Mouse (Mus musculus) inflammation-experienced regulatory T-cells, adult 6 months (primary cell): ENCODE measurements around the gene Ndst2. TPM values are rescaled to one million over a fixed set of nuclear protein-coding genes. Genes with fewer than 3 reads are reported as not detected.
A peak's percentile ranks its signal among the peaks of the same experiment; 100 is the strongest.
"Not testable (repeated sequence)": the region's sequence is repeated elsewhere in the genome, so short reads cannot be mapped to it uniquely, and the experiment has no call there.

ENCODE experiments used
- ATAC-seq: one replicate; pipeline ENCODE4 v1.8.0; 2017
- polyA plus RNA-seq, 3 experiments: library from polyadenylated mRNA; unstranded; fragments of 100-300 nt; shearing (Covaris generic); gene quantifications; one replicate each; pipeline ENCODE4 v1.2.1; 2017

Ndst2 gene
- polyA plus RNA-seq, 3 experiments from 2014 or later = 7.4 to 14.6 (median 12.3) TPM

- no peak for ATAC-seq
These were observed 2.9 kb upstream of the Ndst2 start for GRCm38 (mm10) chr14:20737306-20737705.

GRCm38 (mm10) chr14:20735892-20736390, 1.6 kb upstream of the Ndst2 start:
- ATAC-seq = no peak

GRCm38 (mm10) chr14:20735052-20735451, 690 bp upstream of the Ndst2 start:
- ATAC-seq = no peak

- ATAC-seq = no peak
These were observed 1.1 kb downstream of the Ndst2 start for GRCm38 (mm10) chr14:20733041-20733951.

GRCm38 (mm10) chr14:20730853-20731602, 3.3 kb downstream of the Ndst2 start:
- no peak for ATAC-seq

- ATAC-seq = no peak
These were observed 4.5 kb downstream of the Ndst2 start for GRCm38 (mm10) chr14:20729871-20730270.

- no peak for ATAC-seq
These were observed 8.6 kb downstream of the Ndst2 start for GRCm38 (mm10) chr14:20725660-20726339.

- peak; percentile 70 for ATAC-seq
These were observed 10.3 kb downstream of the Ndst2 start for GRCm38 (mm10) chr14:20724043-20724442.

GRCm38 (mm10) chr14:20723006-20723405, 11.4 kb downstream of the Ndst2 start:
- ATAC-seq = no peak

- no peak for ATAC-seq
These were observed 13.0 kb downstream of the Ndst2 start for GRCm38 (mm10) chr14:20721371-20721770.

- no peak for ATAC-seq
These were observed 14.6 kb downstream of the Ndst2 start for GRCm38 (mm10) chr14:20719767-20720166.

GRCm38 (mm10) chr14:20718443-20718842, 15.9 kb downstream of the Ndst2 start:
- ATAC-seq = no peak

GRCm38 (mm10) chr14:20713832-20714231, 20.5 kb downstream of the Ndst2 start:
- ATAC-seq = no peak

- ATAC-seq = peak; percentile 57
These were observed 26.1 kb downstream of the Ndst2 start for GRCm38 (mm10) chr14:20708239-20708638.

GRCm38 (mm10) chr14:20707201-20708190, 26.9 kb downstream of the Ndst2 start, which contains the start of gene Zswim8:
Gene Zswim8, plus strand, starts transcription at chr14:20707552.
- peak; percentile 56 for ATAC-seq

- ATAC-seq = not testable (repeated sequence)
These were observed 30.9 kb downstream of the Ndst2 start for GRCm38 (mm10) chr14:20703461-20703860.

GRCm38 (mm10) chr14:20702741-20703381, 31.5 kb downstream of the Ndst2 start, which contains the start of gene Chchd1:
Gene Chchd1, plus strand, starts transcription at chr14:20703006.
- ATAC-seq = peak; percentile 65

- ATAC-seq = no peak
These were observed 32.1 kb downstream of the Ndst2 start for GRCm38 (mm10) chr14:20702096-20702740.

- no peak for ATAC-seq
These were observed 32.8 kb downstream of the Ndst2 start for GRCm38 (mm10) chr14:20701554-20701953.

- no peak for ATAC-seq
These were observed 34.0 kb downstream of the Ndst2 start for GRCm38 (mm10) chr14:20700362-20700761.
